Mouse (Mus musculus): Measurements from ENCODE around the gene Uck1. TPM values are rescaled to one million over a fixed set of nuclear protein-coding genes. Genes with fewer than 3 reads are reported as not detected.

Gene Uck1
- polyA plus RNA-seq (2012; rRNA removed) = 39.0 and 64.9 TPM in 2 replicates

GRCm38 (mm10) chr2:32259657-32260417, at the start of gene Uck1:
TSS of gene Uck1 (minus strand) at chr2:32260159.
- TF ChIP-seq POLR2A (IDR thresholded peaks at IDR 0.05; ENCODE audit: low read depth, low read length) = peak; percentile 73; the same call in 1 of the 2 replicates
- TF ChIP-seq CTCF (IDR thresholded peaks at IDR 0.05; ENCODE audit: extremely low read depth, insufficient read length, insufficient replicate concordance, low read depth, low read length) = no peak
- Histone ChIP-seq H3K4me3 (ENCODE audit: low read depth, low read length) (peak within 1 kb of the TSS; percentile 74), H3K27me3 (ENCODE audit: control insufficient read depth, insufficient read depth, low read length) (no peaks in the 10 kb centered on the region), H3K4me1 (ENCODE audit: control insufficient read depth, insufficient read depth, insufficient read length, low read length) (peaks cover 5% of the 10 kb centered on the region), H3K36me3 (ENCODE audit: control insufficient read depth, insufficient read depth, low read length) (peaks cover 25% of the 10 kb centered on the region), H3K27ac (ENCODE audit: insufficient read depth, low read depth, low read length) (peak within 1 kb of the TSS; percentile 50)
- under 1% methylated on average over 59 of the region's 59 CpGs for WGBS

- no peak for TF ChIP-seq POLR2A (IDR thresholded peaks at IDR 0.05; ENCODE audit: low read depth, low read length)
- TF ChIP-seq CTCF (IDR thresholded peaks at IDR 0.05; ENCODE audit: extremely low read depth, insufficient read length, insufficient replicate concordance, low read depth, low read length) = no peak
Observed at GRCm38 (mm10) chr2:32308870-32309568, 49.1 kb upstream of the Uck1 start.

GRCm38 (mm10) chr2:32307941-32308760, 48.2 kb upstream of the Uck1 start:
- H3K27ac ChIP-seq (ENCODE audit: insufficient read depth, low read depth, low read length) = no peak overlapping the region
- H3K4me3 ChIP-seq (ENCODE audit: low read depth, low read length) = no peak overlapping the region
- no peak for TF ChIP-seq POLR2A (IDR thresholded peaks at IDR 0.05; ENCODE audit: low read depth, low read length)
- TF ChIP-seq CTCF (IDR thresholded peaks at IDR 0.05; ENCODE audit: extremely low read depth, insufficient read length, insufficient replicate concordance, low read depth, low read length) = peak; percentile 87; the same call in 1 of the 2 replicates
- H3K36me3 ChIP-seq (ENCODE audit: control insufficient read depth, insufficient read depth, low read length) = peaks cover 50% of the 10 kb centered on the region
- peaks cover 2% of the 10 kb centered on the region; the same call in 1 of the 2 replicates for H3K4me1 ChIP-seq (ENCODE audit: control insufficient read depth, insufficient read depth, insufficient read length, low read length)
- no peaks in the 10 kb centered on the region for H3K27me3 ChIP-seq (ENCODE audit: control insufficient read depth, insufficient read depth, low read length)
- WGBS = 61% methylated on average over 8 of the region's 8 CpGs

More at GRCm38 (mm10) chr2:32308870-32309568, 49.1 kb upstream of the Uck1 start:
- Histone ChIP-seq H3K4me1 (ENCODE audit: control insufficient read depth, insufficient read depth, insufficient read length, low read length) (peaks cover 2% of the 10 kb centered on the region; the same call in 1 of the 2 replicates), H3K36me3 (ENCODE audit: control insufficient read depth, insufficient read depth, low read length) (peaks cover 41% of the 10 kb centered on the region), H3K27ac (ENCODE audit: insufficient read depth, low read depth, low read length) (no peak overlapping the region), H3K4me3 (ENCODE audit: low read depth, low read length) (no peak overlapping the region), H3K27me3 (ENCODE audit: control insufficient read depth, insufficient read depth, low read length) (no peaks in the 10 kb centered on the region)
- WGBS = 91% methylated on average over 16 of the region's 16 CpGs

- Histone ChIP-seq H3K4me1 (ENCODE audit: control insufficient read depth, insufficient read depth, insufficient read length, low read length) (peaks cover 2% of the 10 kb centered on the region; the same call in 1 of the 2 replicates), H3K36me3 (ENCODE audit: control insufficient read depth, insufficient read depth, low read length) (peaks cover 57% of the 10 kb centered on the region), H3K27ac (ENCODE audit: insufficient read depth, low read depth, low read length) (no peak overlapping the region), H3K27me3 (ENCODE audit: control insufficient read depth, insufficient read depth, low read length) (no peaks in the 10 kb centered on the region), H3K4me3 (ENCODE audit: low read depth, low read length) (no peak overlapping the region)
- TF ChIP-seq CTCF (IDR thresholded peaks at IDR 0.05; ENCODE audit: extremely low read depth, insufficient read length, insufficient replicate concordance, low read depth, low read length) (no peak), POLR2A (IDR thresholded peaks at IDR 0.05; ENCODE audit: low read depth, low read length) (no peak)
- WGBS = 86% methylated on average over 6 of the region's 6 CpGs
Observed at GRCm38 (mm10) chr2:32307247-32307798, 47.4 kb upstream of the Uck1 start.

GRCm38 (mm10) chr2:32306176-32306575, 46.2 kb upstream of the Uck1 start:
- H3K27me3 ChIP-seq (ENCODE audit: control insufficient read depth, insufficient read depth, low read length) = no peaks in the 10 kb centered on the region
- H3K4me3 ChIP-seq (ENCODE audit: low read depth, low read length) = no peak overlapping the region
- no peak for TF ChIP-seq CTCF (IDR thresholded peaks at IDR 0.05; ENCODE audit: extremely low read depth, insufficient read length, insufficient replicate concordance, low read depth, low read length)
- TF ChIP-seq POLR2A (IDR thresholded peaks at IDR 0.05; ENCODE audit: low read depth, low read length) = no peak
- WGBS = 90% methylated on average over 9 of the region's 9 CpGs
- no peak overlapping the region for H3K27ac ChIP-seq (ENCODE audit: insufficient read depth, low read depth, low read length)
- H3K36me3 ChIP-seq (ENCODE audit: control insufficient read depth, insufficient read depth, low read length) = peaks cover 61% of the 10 kb centered on the region
- H3K4me1 ChIP-seq (ENCODE audit: control insufficient read depth, insufficient read depth, insufficient read length, low read length) = no peaks in the 10 kb centered on the region

- H3K4me3 ChIP-seq (ENCODE audit: low read depth, low read length) = no peak overlapping the region
- no peak for TF ChIP-seq POLR2A (IDR thresholded peaks at IDR 0.05; ENCODE audit: low read depth, low read length)
- TF ChIP-seq CTCF (IDR thresholded peaks at IDR 0.05; ENCODE audit: extremely low read depth, insufficient read length, insufficient replicate concordance, low read depth, low read length) = no peak
- 90% methylated on average over 5 of the region's 5 CpGs for WGBS
- no peak overlapping the region for H3K27ac ChIP-seq (ENCODE audit: insufficient read depth, low read depth, low read length)
- H3K36me3 ChIP-seq (ENCODE audit: control insufficient read depth, insufficient read depth, low read length) = peaks cover 64% of the 10 kb centered on the region
- H3K27me3 ChIP-seq (ENCODE audit: control insufficient read depth, insufficient read depth, low read length) = no peaks in the 10 kb centered on the region
- no peaks in the 10 kb centered on the region for H3K4me1 ChIP-seq (ENCODE audit: control insufficient read depth, insufficient read depth, insufficient read length, low read length)
Observed at GRCm38 (mm10) chr2:32305668-32306067, 45.7 kb upstream of the Uck1 start.

Data from small intestine, adult 2 months (tissue).